Mouse (Mus musculus) embryo, embryonic 9.5 days (tissue): ENCODE results near the gene Wsb2.
"Not testable (repeated sequence)": the region's sequence is repeated elsewhere in the genome, so short reads cannot be mapped to it uniquely, and the experiment has no call there.

Source experiments
- DNase-seq: peaks from one replicate; pipeline ENCODE4 v3.0.0-alpha.2; 2017; ENCODE audit errors: extremely low spot score

Gene Wsb2

GRCm38 (mm10) chr5:117356365-117357128 lies 557 bp upstream of the Wsb2 start:
- peak; percentile 46 for DNase-seq

GRCm38 (mm10) chr5:117357478-117358247 lies 559 bp downstream of the Wsb2 start:
- DNase-seq, result peak; percentile 58

- DNase-seq, result no peak
Observed at GRCm38 (mm10) chr5:117358248-117358630, 1.1 kb downstream of the Wsb2 start.

- DNase-seq, result peak; percentile 33
Observed at GRCm38 (mm10) chr5:117358725-117359124, 1.6 kb downstream of the Wsb2 start.

- DNase-seq, result peak; percentile 18
Observed at GRCm38 (mm10) chr5:117359497-117360227, 2.6 kb downstream of the Wsb2 start.

GRCm38 (mm10) chr5:117360228-117360515 lies 3.1 kb downstream of the Wsb2 start:
- peak; percentile 12 for DNase-seq

GRCm38 (mm10) chr5:117360631-117361541 lies 3.8 kb downstream of the Wsb2 start:
- DNase-seq, result peak; percentile 16

GRCm38 (mm10) chr5:117361590-117361989 lies 4.5 kb downstream of the Wsb2 start:
- no peak for DNase-seq

- DNase-seq, result no peak
Observed at GRCm38 (mm10) chr5:117363066-117363782, 6.1 kb downstream of the Wsb2 start.

- DNase-seq, result no peak
Observed at GRCm38 (mm10) chr5:117364821-117365220, 7.7 kb downstream of the Wsb2 start.

- no peak for DNase-seq
Observed at GRCm38 (mm10) chr5:117365904-117366561, 8.9 kb downstream of the Wsb2 start.

GRCm38 (mm10) chr5:117367206-117367605 lies 10.1 kb downstream of the Wsb2 start:
- no peak for DNase-seq

- DNase-seq, result no peak
Observed at GRCm38 (mm10) chr5:117370592-117370991, 13.5 kb downstream of the Wsb2 start.

- DNase-seq, result no peak
Observed at GRCm38 (mm10) chr5:117373418-117373817, 16.3 kb downstream of the Wsb2 start.

GRCm38 (mm10) chr5:117374372-117375049 lies 17.4 kb downstream of the Wsb2 start:
- no peak for DNase-seq

- DNase-seq, result no peak
Observed at GRCm38 (mm10) chr5:117376331-117376761, 19.2 kb downstream of the Wsb2 start.

- not testable (repeated sequence) for DNase-seq
Observed at GRCm38 (mm10) chr5:117377731-117378130, 20.6 kb downstream of the Wsb2 start.

- DNase-seq, result no peak
Observed at GRCm38 (mm10) chr5:117380199-117380598, 23.1 kb downstream of the Wsb2 start.

- no peak for DNase-seq
Observed at GRCm38 (mm10) chr5:117381785-117382184, 24.7 kb downstream of the Wsb2 start.

GRCm38 (mm10) chr5:117383198-117383597 lies 26.1 kb downstream of the Wsb2 start:
- no peak for DNase-seq
